Mouse (Mus musculus): ENCODE measurements around the gene Apeh. TPM values are rescaled to one million over a fixed set of nuclear protein-coding genes. Genes with fewer than 3 reads are reported as not detected.
"Not testable (repeated sequence)": the region's sequence is repeated elsewhere in the genome, so short reads cannot be mapped to it uniquely, and the experiment has no call there.

Gene Apeh
- polyA plus RNA-seq, 1 experiment from 2014 or later = 57.8 TPM

GRCm38 (mm10) chr9:108136225-108136624, 41.8 kb upstream of the Apeh start:
- H3K36me3 ChIP-seq (ENCODE audit: control insufficient read depth, insufficient read depth, low read length) = no peaks in the 10 kb centered on the region
- H3K4me3 ChIP-seq (ENCODE audit: low read length) = no peak overlapping the region
- H3K27ac ChIP-seq (ENCODE audit: low read depth, low read length) = no peak overlapping the region
- no peaks in the 10 kb centered on the region for H3K4me1 ChIP-seq (ENCODE audit: control insufficient read depth, insufficient read depth, low read length)
- no peak overlapping the region for H3K4me2 ChIP-seq (replicated peaks; ENCODE audit: low read depth, low read length)
- 33% methylated on average over 1 of the region's 1 CpGs for WGBS
- no peaks in the 10 kb centered on the region for H3K27me3 ChIP-seq (ENCODE audit: control insufficient read depth, insufficient read depth, low read length)
- no peak for ATAC-seq (ENCODE audit: low FRiP score, low TSS enrichment)
- no peak overlapping the region for H3K9ac ChIP-seq (ENCODE audit: low read depth, low read length)
- no peaks in the 10 kb centered on the region for H3K9me3 ChIP-seq (ENCODE audit: control insufficient read depth, low read length)

DNA sequence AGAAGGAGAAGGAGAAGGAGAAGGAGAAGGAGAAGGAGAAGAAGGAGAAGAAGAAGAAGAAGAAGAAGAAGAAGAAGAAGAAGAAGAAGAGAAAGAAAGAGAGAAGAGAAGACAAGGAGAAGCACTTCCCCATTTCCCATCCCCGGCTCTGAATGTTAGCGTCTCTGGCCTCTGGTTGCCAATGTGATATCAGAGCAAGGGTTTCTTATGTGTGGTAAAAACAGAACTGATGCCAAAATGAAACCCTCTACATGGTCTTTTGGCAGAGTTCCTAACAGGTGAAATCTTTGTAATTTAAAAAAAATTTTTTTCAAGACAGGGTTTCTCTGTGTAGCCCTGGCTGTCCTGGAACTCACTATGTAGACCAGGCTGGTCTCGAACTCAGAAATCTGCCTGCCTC, 41.3 kb upstream of the Apeh start:
- H3K9me3 ChIP-seq (ENCODE audit: control insufficient read depth, low read length); H3K9ac ChIP-seq (ENCODE audit: low read depth, low read length); H3K36me3 ChIP-seq (ENCODE audit: control insufficient read depth, insufficient read depth, low read length); ATAC-seq (ENCODE audit: low FRiP score, low TSS enrichment); H3K4me2 ChIP-seq (replicated peaks; ENCODE audit: low read depth, low read length); H3K27ac ChIP-seq (ENCODE audit: low read depth, low read length); H3K27me3 ChIP-seq (ENCODE audit: control insufficient read depth, insufficient read depth, low read length); H3K4me3 ChIP-seq (ENCODE audit: low read length); H3K4me1 ChIP-seq (ENCODE audit: control insufficient read depth, insufficient read depth, low read length): not testable (repeated sequence)
- 98% methylated on average over 3 of the region's 3 CpGs for WGBS

DNA sequence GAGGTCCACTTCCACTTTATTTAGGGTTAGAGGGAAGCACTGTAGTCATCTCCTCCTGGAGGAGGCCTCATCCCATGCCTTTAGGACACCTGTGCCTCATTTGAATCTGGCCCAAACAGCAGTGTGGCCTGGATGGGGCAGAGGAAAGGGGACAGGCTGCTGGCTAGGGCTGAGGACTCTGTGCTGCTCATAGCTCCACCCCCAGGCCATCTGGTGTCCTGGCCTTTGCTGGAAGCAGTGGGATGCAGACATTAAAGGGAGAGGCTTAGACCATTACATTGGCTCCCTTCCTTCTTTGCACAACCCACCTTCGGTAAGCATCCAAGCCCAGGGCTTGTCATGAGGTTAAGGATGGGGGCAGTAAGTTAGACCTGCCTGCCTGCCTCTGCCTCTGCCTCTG, 39.1 kb upstream of the Apeh start:
- no peak overlapping the region for H3K4me2 ChIP-seq (replicated peaks; ENCODE audit: low read depth, low read length)
- 33% methylated on average over 1 of the region's 1 CpGs for WGBS
- no peak overlapping the region for H3K9ac ChIP-seq (ENCODE audit: low read depth, low read length)
- no peaks in the 10 kb centered on the region for H3K9me3 ChIP-seq (ENCODE audit: control insufficient read depth, low read length)
- H3K27ac ChIP-seq (ENCODE audit: low read depth, low read length) = no peak overlapping the region
- no peak for ATAC-seq (ENCODE audit: low FRiP score, low TSS enrichment)
- H3K27me3 ChIP-seq (ENCODE audit: control insufficient read depth, insufficient read depth, low read length) = no peaks in the 10 kb centered on the region
- H3K4me1 ChIP-seq (ENCODE audit: control insufficient read depth, insufficient read depth, low read length) = no peaks in the 10 kb centered on the region
- no peak overlapping the region for H3K4me3 ChIP-seq (ENCODE audit: low read length)
- H3K36me3 ChIP-seq (ENCODE audit: control insufficient read depth, insufficient read depth, low read length) = no peaks in the 10 kb centered on the region

GRCm38 (mm10) chr9:108132373-108132772, 38.0 kb upstream of the Apeh start:
- H3K27me3 ChIP-seq (ENCODE audit: control insufficient read depth, insufficient read depth, low read length) = no peaks in the 10 kb centered on the region
- no peaks in the 10 kb centered on the region for H3K36me3 ChIP-seq (ENCODE audit: control insufficient read depth, insufficient read depth, low read length)
- H3K4me1 ChIP-seq (ENCODE audit: control insufficient read depth, insufficient read depth, low read length) = no peaks in the 10 kb centered on the region
- H3K4me2 ChIP-seq (replicated peaks; ENCODE audit: low read depth, low read length) = no peak overlapping the region
- no peaks in the 10 kb centered on the region for H3K9me3 ChIP-seq (ENCODE audit: control insufficient read depth, low read length)
- H3K27ac ChIP-seq (ENCODE audit: low read depth, low read length) = no peak overlapping the region
- WGBS = 87% methylated on average over 3 of the region's 3 CpGs
- H3K4me3 ChIP-seq (ENCODE audit: low read length) = no peak overlapping the region
- ATAC-seq (ENCODE audit: low FRiP score, low TSS enrichment) = no peak
- no peak overlapping the region for H3K9ac ChIP-seq (ENCODE audit: low read depth, low read length)

GRCm38 (mm10) chr9:108131502-108131901, 37.1 kb upstream of the Apeh start:
- Histone ChIP-seq H3K4me1 (ENCODE audit: control insufficient read depth, insufficient read depth, low read length) (no peaks in the 10 kb centered on the region), H3K36me3 (ENCODE audit: control insufficient read depth, insufficient read depth, low read length) (no peaks in the 10 kb centered on the region), H3K9me3 (ENCODE audit: control insufficient read depth, low read length) (no peaks in the 10 kb centered on the region), H3K9ac (ENCODE audit: low read depth, low read length) (no peak overlapping the region), H3K27me3 (ENCODE audit: control insufficient read depth, insufficient read depth, low read length) (no peaks in the 10 kb centered on the region), H3K27ac (ENCODE audit: low read depth, low read length) (no peak overlapping the region), H3K4me2 (replicated peaks; ENCODE audit: low read depth, low read length) (no peak overlapping the region), H3K4me3 (ENCODE audit: low read length) (no peak overlapping the region)
- no peak for ATAC-seq (ENCODE audit: low FRiP score, low TSS enrichment)
- 88% methylated on average over 5 of the region's 5 CpGs for WGBS

DNA sequence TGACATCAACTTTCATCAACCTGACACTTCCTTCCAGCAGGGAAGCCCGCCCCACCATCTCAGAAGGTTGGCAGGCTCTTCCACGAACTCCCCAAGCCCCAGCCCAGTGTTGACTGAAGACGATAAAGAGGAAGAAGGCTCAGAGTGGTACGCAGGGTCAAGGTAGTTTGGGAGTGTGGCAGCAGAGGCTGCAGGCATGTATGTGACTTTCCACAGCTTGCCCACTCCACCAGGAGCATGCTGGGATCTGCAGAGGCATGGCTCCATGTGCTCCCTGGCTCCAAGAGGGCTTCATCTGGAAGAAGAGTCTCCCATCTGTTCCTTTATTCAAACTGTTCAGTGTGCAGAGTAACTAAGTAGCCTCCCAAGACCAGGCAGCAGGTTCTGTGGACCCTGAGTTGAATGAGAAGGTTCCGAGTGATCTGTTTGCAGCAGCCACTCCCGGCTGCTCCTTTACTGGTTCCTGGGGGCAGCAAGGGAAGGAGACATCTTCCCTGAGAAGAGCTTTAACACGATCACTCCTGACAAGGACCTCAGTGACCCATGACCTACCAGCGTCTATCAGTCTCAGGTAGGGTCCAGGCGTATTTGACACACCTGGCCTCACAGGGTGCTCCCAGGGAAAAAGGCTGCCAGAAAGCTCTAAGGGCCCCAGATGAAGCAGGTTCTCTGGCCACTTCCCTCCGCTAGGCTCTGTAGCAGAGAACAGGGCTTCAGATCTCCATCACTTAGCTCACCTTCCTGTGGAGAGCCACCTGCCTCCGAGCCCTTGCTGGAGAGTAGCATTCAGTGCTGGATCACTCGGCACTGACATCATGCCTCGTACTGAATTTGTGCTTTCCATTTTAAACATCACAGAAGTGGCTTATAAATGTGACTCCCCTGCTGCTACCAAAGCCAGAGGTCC, 34.9 kb upstream of the Apeh start:
- no peak overlapping the region for H3K4me3 ChIP-seq (ENCODE audit: low read length)
- no peaks in the 10 kb centered on the region for H3K36me3 ChIP-seq (ENCODE audit: control insufficient read depth, insufficient read depth, low read length)
- H3K27ac ChIP-seq (ENCODE audit: low read depth, low read length) = no peak overlapping the region
- WGBS = 72% methylated on average over 13 of the region's 13 CpGs
- ATAC-seq (ENCODE audit: low FRiP score, low TSS enrichment) = no peak
- H3K27me3 ChIP-seq (ENCODE audit: control insufficient read depth, insufficient read depth, low read length) = no peaks in the 10 kb centered on the region
- H3K9me3 ChIP-seq (ENCODE audit: control insufficient read depth, low read length) = no peaks in the 10 kb centered on the region
- H3K4me1 ChIP-seq (ENCODE audit: control insufficient read depth, insufficient read depth, low read length) = no peaks in the 10 kb centered on the region
- H3K9ac ChIP-seq (ENCODE audit: low read depth, low read length) = no peak overlapping the region
- H3K4me2 ChIP-seq (replicated peaks; ENCODE audit: low read depth, low read length) = no peak overlapping the region

DNA sequence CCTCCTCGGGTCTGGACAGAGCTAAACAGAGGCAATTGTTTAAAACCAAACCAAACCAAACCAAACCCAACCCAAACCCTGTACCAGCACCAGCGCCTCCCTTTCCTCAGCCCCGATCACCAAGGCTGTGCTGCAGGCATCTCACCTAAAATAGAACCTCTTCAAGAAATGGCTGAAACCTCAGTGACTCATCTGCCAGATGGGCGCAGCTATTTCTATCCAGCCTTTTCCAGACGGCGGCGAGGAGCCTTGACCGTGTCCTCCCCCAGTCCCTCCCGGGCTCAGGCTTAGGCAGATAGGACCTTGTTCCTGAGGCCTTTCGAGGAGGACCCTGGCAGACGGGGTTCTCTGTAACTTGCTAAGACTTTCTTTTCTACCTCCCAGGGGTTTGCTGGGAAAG, 33.8 kb upstream of the Apeh start:
- no peaks in the 10 kb centered on the region for H3K9me3 ChIP-seq (ENCODE audit: control insufficient read depth, low read length)
- no peak overlapping the region for H3K27ac ChIP-seq (ENCODE audit: low read depth, low read length)
- H3K27me3 ChIP-seq (ENCODE audit: control insufficient read depth, insufficient read depth, low read length) = no peaks in the 10 kb centered on the region
- H3K36me3 ChIP-seq (ENCODE audit: control insufficient read depth, insufficient read depth, low read length) = no peaks in the 10 kb centered on the region
- no peak overlapping the region for H3K4me2 ChIP-seq (replicated peaks; ENCODE audit: low read depth, low read length)
- no peaks in the 10 kb centered on the region for H3K4me1 ChIP-seq (ENCODE audit: control insufficient read depth, insufficient read depth, low read length)
- no peak for ATAC-seq (ENCODE audit: low FRiP score, low TSS enrichment)
- no peak overlapping the region for H3K9ac ChIP-seq (ENCODE audit: low read depth, low read length)
- no peak overlapping the region for H3K4me3 ChIP-seq (ENCODE audit: low read length)
- WGBS = 82% methylated on average over 11 of the region's 11 CpGs

DNA sequence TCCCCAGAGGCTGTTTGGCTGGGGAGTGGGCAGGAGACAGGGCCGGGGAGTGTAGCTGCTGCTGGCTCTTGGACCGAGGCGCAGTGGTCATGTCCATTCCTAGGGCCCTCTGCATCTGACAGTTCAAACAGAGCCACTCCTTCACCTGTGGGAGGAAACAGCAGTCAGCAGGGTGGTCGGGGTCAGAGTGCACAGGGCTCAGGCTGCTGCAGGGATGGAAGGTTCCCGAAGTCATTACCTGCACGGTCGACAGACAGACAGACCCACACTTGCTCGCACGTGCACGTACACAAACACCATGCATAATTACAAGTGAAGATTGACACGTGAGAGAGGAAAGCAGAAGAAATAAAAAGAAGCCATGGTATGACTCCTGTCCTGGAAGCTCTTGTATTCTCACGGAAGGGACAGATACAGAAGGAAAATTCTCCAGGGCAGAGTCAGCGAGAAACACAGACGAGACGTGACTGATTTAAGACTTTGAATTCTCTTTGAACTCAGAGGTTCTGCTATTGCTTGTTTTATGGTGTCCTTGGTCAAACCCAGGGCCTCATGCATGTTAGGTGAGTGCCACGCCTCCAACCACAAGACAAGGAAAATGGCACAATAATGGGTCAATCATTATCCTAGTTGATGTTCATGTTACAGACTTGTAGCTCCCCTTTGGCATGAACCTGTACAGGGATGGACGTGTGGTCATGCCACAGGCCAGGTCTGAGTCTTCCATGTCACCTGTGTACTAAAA, 32.2 kb upstream of the Apeh start:
- no peaks in the 10 kb centered on the region for H3K9me3 ChIP-seq (ENCODE audit: control insufficient read depth, low read length)
- no peak overlapping the region for H3K9ac ChIP-seq (ENCODE audit: low read depth, low read length)
- H3K4me2 ChIP-seq (replicated peaks; ENCODE audit: low read depth, low read length) = no peak overlapping the region
- no peaks in the 10 kb centered on the region for H3K4me1 ChIP-seq (ENCODE audit: control insufficient read depth, insufficient read depth, low read length)
- 56% methylated on average over 17 of the region's 17 CpGs for WGBS
- no peaks in the 10 kb centered on the region for H3K36me3 ChIP-seq (ENCODE audit: control insufficient read depth, insufficient read depth, low read length)
- H3K27me3 ChIP-seq (ENCODE audit: control insufficient read depth, insufficient read depth, low read length) = no peaks in the 10 kb centered on the region
- H3K27ac ChIP-seq (ENCODE audit: low read depth, low read length) = no peak overlapping the region
- no peak for ATAC-seq (ENCODE audit: low FRiP score, low TSS enrichment)
- no peak overlapping the region for H3K4me3 ChIP-seq (ENCODE audit: low read length)

DNA sequence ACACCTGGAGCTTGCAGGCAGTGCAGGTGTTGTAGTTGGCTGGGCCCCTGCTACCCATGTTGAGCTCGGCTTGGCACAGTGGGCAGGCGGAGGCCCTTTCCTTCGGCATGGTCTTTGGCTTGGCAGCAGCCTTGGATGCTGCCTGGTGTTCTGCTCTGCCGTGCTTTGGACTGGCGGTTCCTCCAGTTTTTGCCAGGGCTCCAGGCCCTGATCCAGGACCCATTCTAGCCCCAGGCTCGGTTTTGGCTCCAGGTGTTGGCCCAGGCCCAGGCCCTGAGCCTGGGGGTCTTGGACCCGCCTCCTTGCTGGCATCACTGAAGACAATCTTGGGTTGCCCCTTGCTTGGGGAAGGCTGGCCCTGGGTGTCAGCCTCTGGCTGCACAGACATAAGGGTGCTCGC, 31.3 kb upstream of the Apeh start:
- ATAC-seq (ENCODE audit: low FRiP score, low TSS enrichment) = no peak
- Histone ChIP-seq H3K27ac (ENCODE audit: low read depth, low read length) (no peak overlapping the region), H3K4me1 (ENCODE audit: control insufficient read depth, insufficient read depth, low read length) (no peaks in the 10 kb centered on the region), H3K4me3 (ENCODE audit: low read length) (no peak overlapping the region), H3K9me3 (ENCODE audit: control insufficient read depth, low read length) (no peaks in the 10 kb centered on the region), H3K4me2 (replicated peaks; ENCODE audit: low read depth, low read length) (no peak overlapping the region), H3K9ac (ENCODE audit: low read depth, low read length) (no peak overlapping the region), H3K36me3 (ENCODE audit: control insufficient read depth, insufficient read depth, low read length) (no peaks in the 10 kb centered on the region), H3K27me3 (ENCODE audit: control insufficient read depth, insufficient read depth, low read length) (no peaks in the 10 kb centered on the region)
- WGBS = 89% methylated on average over 8 of the region's 8 CpGs

Data from kidney, embryonic 14.5 days (tissue).